Mouse (Mus musculus) adrenal gland, postnatal 14 days (tissue): Measurements from ENCODE around the gene Lair1. TPM values are rescaled to one million over a fixed set of nuclear protein-coding genes. Genes with fewer than 3 reads are reported as not detected.

Source experiments
- DNase-seq: peaks from one replicate; pipeline ENCODE4 v3.0.0; 2021; ENCODE audit warnings: mixed read lengths
- total RNA-seq: library from RNA; stranded (reverse); gene quantifications from 2 replicates; pipeline ENCODE4 v1.2.3, GENCODE M21; 2021

Lair1 gene
- total RNA-seq, 1 experiment from 2014 or later: 0.59 TPM

DNA sequence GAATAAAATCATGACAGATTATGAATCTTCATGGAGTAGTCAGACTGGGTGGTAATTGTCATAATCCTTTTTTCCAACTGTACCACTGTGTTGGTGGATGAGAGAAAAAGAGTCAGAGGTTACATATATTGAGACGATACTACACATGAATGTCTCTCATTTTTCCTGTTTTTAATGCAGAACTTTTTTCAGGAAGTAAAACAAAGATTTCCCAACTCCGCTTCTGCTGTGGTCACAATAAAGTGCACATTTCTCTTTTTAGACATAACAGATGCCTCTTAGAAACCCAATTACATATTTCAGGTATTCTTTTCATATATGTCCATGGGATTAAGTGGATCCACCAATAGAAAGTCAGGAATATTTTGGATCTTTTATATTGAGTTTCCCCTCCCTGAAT, 101.0 kb downstream of the Lair1 start:
- DNase-seq: no peak

DNA sequence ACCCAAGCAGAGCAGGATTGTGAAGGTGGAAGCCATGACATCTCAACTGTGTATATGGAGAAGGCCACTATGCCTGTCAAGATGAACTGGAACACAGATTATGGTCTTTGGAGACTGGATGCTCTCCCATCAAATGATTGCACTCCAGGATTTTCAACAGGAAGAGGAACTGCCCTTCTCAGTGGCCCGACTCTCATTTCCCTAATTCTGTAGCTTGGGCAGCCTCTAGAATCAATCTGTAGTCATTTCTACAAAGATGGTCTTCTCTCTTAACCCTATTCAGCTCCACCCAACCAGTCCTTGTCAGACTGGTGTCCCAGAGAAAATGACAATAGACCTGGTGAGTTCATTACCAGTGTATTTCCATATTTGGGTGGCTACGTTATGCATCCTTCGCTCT, 105.6 kb downstream of the Lair1 start:
- no peak for DNase-seq

Other genes with a start within 250 kb of the Lair1 start
- gene Gm15448, start 237.5 kb downstream of the Lair1 start, total RNA-seq: 0.68 TPM in 1 of 2 replicates, not detected in the other
- 1.0 TPM in 1 of 2 replicates, not detected in the other for gene Pira2, start 218.2 kb downstream of the Lair1 start, total RNA-seq
- 0.49 TPM in 1 of 2 replicates, not detected in the other for gene Gm14548, start 165.1 kb downstream of the Lair1 start, total RNA-seq
- 0.33 and 0.60 TPM in 2 replicates for gene Lilra6, start 147.7 kb downstream of the Lair1 start, total RNA-seq
- 5.2 and 5.6 TPM in 2 replicates for gene Ttyh1, start 56.2 kb upstream of the Lair1 start, total RNA-seq
- 97.9 and 129 TPM in 2 replicates for gene Leng8, start 73.8 kb upstream of the Lair1 start, total RNA-seq
- gene Leng9, start 87.2 kb upstream of the Lair1 start, total RNA-seq: 8.7 and 11.8 TPM in 2 replicates
- 27.8 and 29.7 TPM in 2 replicates for gene Cdc42ep5, start 101.7 kb upstream of the Lair1 start, total RNA-seq
- gene Lilra5, start 174.6 kb upstream of the Lair1 start, total RNA-seq: 0.45 and 0.56 TPM in 2 replicates